Mouse (Mus musculus) left cerebral cortex, adult 18-20 months (tissue): ENCODE results near the gene Sept9. TPM values are rescaled to one million over a fixed set of nuclear protein-coding genes. Genes with fewer than 3 reads are reported as not detected.

Experiments used
- DNase-seq, 2 experiments: peaks; one replicate each; pipeline ENCODE4 v3.0.0; 2021 to 2022; ENCODE audit warnings: low spot score in 2 of 2, mixed read lengths in 1 of 2
- long read RNA-seq, 2 experiments: library from polyadenylated mRNA; stranded (forward); transcript quantifications; one replicate each; pipeline ENCODE4 v2.0.0; 2021
- total RNA-seq, 2 experiments: library from RNA; stranded (reverse); gene quantifications; 2 replicates each; pipeline ENCODE4 v1.2.3; 2021

The Sept9 gene
- 10 to 100 TPM; 82.6 to 90.6 TPM for total RNA-seq
- long read RNA-seq, experiment 1, transcript Sept9-204 (10 exons, 2,932 nt): minor isoform, 25 of 122 reads
- long read RNA-seq, experiment 1, transcript Sept9-201 (11 exons, 3,784 nt): major isoform, 29 of 122 reads
- long read RNA-seq, experiment 1, transcript Sept9-203 (10 exons, 2,924 nt): minor isoform, 6 of 122 reads
- long read RNA-seq, experiment 1, partial matches to known transcripts: 52 of 122 reads
- long read RNA-seq, experiment 1, other reads (novel, unspliced or antisense): 6 of 122 reads
- long read RNA-seq, experiment 2, transcript Sept9-201 (11 exons, 3,784 nt): minor isoform, 13 of 72 reads
- long read RNA-seq, experiment 2, transcript Sept9-204 (10 exons, 2,932 nt): major isoform, 15 of 72 reads
- long read RNA-seq, experiment 2, partial matches to known transcripts: 22 of 72 reads
- long read RNA-seq, experiment 2, other reads (novel, unspliced or antisense): 12 of 72 reads

- DNase-seq: no peak
Observed at GRCm38 (mm10) chr11:117199282-117200175, at the start of gene Sept9. Sept9 (plus strand) TSS chr11:117199661.

- no peak for DNase-seq
Observed at GRCm38 (mm10) chr11:117150467-117150966, 48.9 kb upstream of the Sept9 start.

GRCm38 (mm10) chr11:117151461-117151860 is 48.0 kb upstream of the Sept9 start:
- DNase-seq: no peak

GRCm38 (mm10) chr11:117152541-117152940 is 46.9 kb upstream of the Sept9 start:
- no peak for DNase-seq

- DNase-seq: no peak
Observed at GRCm38 (mm10) chr11:117153553-117153952, 45.9 kb upstream of the Sept9 start.

GRCm38 (mm10) chr11:117154088-117154815 is 45.2 kb upstream of the Sept9 start:
- DNase-seq: no peak

GRCm38 (mm10) chr11:117156725-117157124 is 42.7 kb upstream of the Sept9 start:
- DNase-seq: peak; percentile 59 to 69

GRCm38 (mm10) chr11:117158343-117158742 is 41.1 kb upstream of the Sept9 start:
- DNase-seq: peak in 1 of 2 experiments; percentile 54

- no peak for DNase-seq
Observed at GRCm38 (mm10) chr11:117159257-117159945, 40.1 kb upstream of the Sept9 start.

- DNase-seq: no peak
Observed at GRCm38 (mm10) chr11:117159946-117160307, 39.5 kb upstream of the Sept9 start.

- DNase-seq: no peak
Observed at GRCm38 (mm10) chr11:117160791-117161190, 38.7 kb upstream of the Sept9 start.

GRCm38 (mm10) chr11:117161574-117161973 is 37.9 kb upstream of the Sept9 start:
- no peak for DNase-seq

GRCm38 (mm10) chr11:117163098-117163497 is 36.4 kb upstream of the Sept9 start:
- no peak for DNase-seq

GRCm38 (mm10) chr11:117163771-117164170 is 35.7 kb upstream of the Sept9 start:
- DNase-seq: no peak

GRCm38 (mm10) chr11:117168278-117169087 is 31.0 kb upstream of the Sept9 start:
- DNase-seq: no peak

- DNase-seq: no peak
Observed at GRCm38 (mm10) chr11:117169088-117169635, 30.3 kb upstream of the Sept9 start.

GRCm38 (mm10) chr11:117169801-117170565 is 29.5 kb upstream of the Sept9 start:
- no peak for DNase-seq

- DNase-seq: no peak
Observed at GRCm38 (mm10) chr11:117174098-117174892, 25.2 kb upstream of the Sept9 start.
